Mouse (Mus musculus) B cell, adult 2 months (primary cell): ENCODE data around the gene Jak1.

Source experiments
- DNase-seq, 2 experiments: peaks; one replicate each; pipeline ENCODE4 v3.0.0; 2022

Gene Jak1

GRCm38 (mm10) chr4:101264741-101265513, at the start of gene Jak1:
Jak1 (minus strand) TSS chr4:101265282.
- peak; percentile 99 to 100 for DNase-seq

GRCm38 (mm10) chr4:101312055-101312454, 47.0 kb upstream of the Jak1 start:
- DNase-seq, result no peak

GRCm38 (mm10) chr4:101308166-101308565, 43.1 kb upstream of the Jak1 start:
- DNase-seq, result no peak

- no peak for DNase-seq
These were observed 42.2 kb upstream of the Jak1 start for GRCm38 (mm10) chr4:101307286-101307685.

GRCm38 (mm10) chr4:101306132-101306915, 41.2 kb upstream of the Jak1 start:
- no peak for DNase-seq

- no peak for DNase-seq
These were observed 40.0 kb upstream of the Jak1 start for GRCm38 (mm10) chr4:101305126-101305525.

GRCm38 (mm10) chr4:101304114-101304513, 39.0 kb upstream of the Jak1 start:
- DNase-seq, result no peak

- no peak for DNase-seq
These were observed 35.4 kb upstream of the Jak1 start for GRCm38 (mm10) chr4:101300392-101300910.

GRCm38 (mm10) chr4:101298311-101298990, 33.4 kb upstream of the Jak1 start:
- peak; percentile 53 to 58 for DNase-seq

GRCm38 (mm10) chr4:101296836-101297235, 31.8 kb upstream of the Jak1 start:
- peak; percentile 45 to 50 for DNase-seq

GRCm38 (mm10) chr4:101295788-101296187, 30.7 kb upstream of the Jak1 start:
- DNase-seq, result no peak

GRCm38 (mm10) chr4:101293661-101294060, 28.6 kb upstream of the Jak1 start:
- no peak for DNase-seq

- DNase-seq, result peak; percentile 67 to 69
These were observed 27.9 kb upstream of the Jak1 start for GRCm38 (mm10) chr4:101292736-101293541.

- DNase-seq, result peak; percentile 91 to 92
These were observed 27.1 kb upstream of the Jak1 start for GRCm38 (mm10) chr4:101292028-101292735.

- DNase-seq, result no peak
These were observed 23.2 kb upstream of the Jak1 start for GRCm38 (mm10) chr4:101288292-101288691.

- DNase-seq, result no peak
These were observed 21.5 kb upstream of the Jak1 start for GRCm38 (mm10) chr4:101286562-101286961.

- DNase-seq, result no peak
These were observed 20.9 kb upstream of the Jak1 start for GRCm38 (mm10) chr4:101285906-101286432.

- DNase-seq, result no peak
These were observed 18.9 kb upstream of the Jak1 start for GRCm38 (mm10) chr4:101283938-101284337.

- no peak for DNase-seq
These were observed 17.2 kb upstream of the Jak1 start for GRCm38 (mm10) chr4:101282237-101282636.

- no peak for DNase-seq
These were observed 15.0 kb upstream of the Jak1 start for GRCm38 (mm10) chr4:101280119-101280518.

GRCm38 (mm10) chr4:101276456-101277070, 11.5 kb upstream of the Jak1 start:
- DNase-seq, result no peak
